Mouse (Mus musculus) CD4-positive, CD25-positive, alpha-beta regulatory T cell, adult 4 months (primary cell): Measurements from ENCODE around the gene Ccdc65. TPM values are rescaled to one million over a fixed set of nuclear protein-coding genes. Genes with fewer than 3 reads are reported as not detected.

ENCODE experiments used
- ATAC-seq: one replicate; pipeline ENCODE4 v1.8.0; 2017
- polyA plus RNA-seq, 2 experiments: library from polyadenylated mRNA; unstranded; fragments of 100-300 nt; shearing (Covaris generic); gene quantifications; one replicate each; pipeline ENCODE4 v1.2.1; 2017

Gene Ccdc65
- not detected for polyA plus RNA-seq

- ATAC-seq = peak; percentile 62
Observed at GRCm38 (mm10) chr15:98707766-98708372, at the start of gene Ccdc65. TSS of gene Ccdc65 (plus strand) at chr15:98708207.

DNA sequence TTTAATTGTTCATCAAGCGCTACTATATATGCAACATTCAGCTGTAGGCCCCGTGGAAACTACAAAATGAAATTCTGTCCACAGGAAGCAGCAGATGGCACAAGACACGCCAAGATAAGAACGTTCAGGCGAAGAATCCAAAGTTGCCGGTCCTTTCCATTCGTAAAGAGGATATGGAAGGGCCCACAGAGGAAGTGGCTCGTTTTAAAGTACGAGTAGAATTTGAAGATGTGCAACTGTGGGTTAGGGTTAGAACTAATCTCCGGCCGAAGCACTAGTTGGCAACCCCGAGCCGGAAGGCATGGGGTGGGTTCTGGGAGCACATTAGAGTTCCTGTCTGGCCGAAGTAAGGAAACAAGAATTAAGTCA lies 45.8 kb upstream of the Ccdc65 start:
- peak; percentile 63 for ATAC-seq

GRCm38 (mm10) chr15:98662567-98663545 lies 45.2 kb upstream of the Ccdc65 start, which contains the start of gene Ddx23:
TSS of gene Ddx23 (minus strand) at chr15:98662894.
- ATAC-seq = peak; percentile 95

DNA sequence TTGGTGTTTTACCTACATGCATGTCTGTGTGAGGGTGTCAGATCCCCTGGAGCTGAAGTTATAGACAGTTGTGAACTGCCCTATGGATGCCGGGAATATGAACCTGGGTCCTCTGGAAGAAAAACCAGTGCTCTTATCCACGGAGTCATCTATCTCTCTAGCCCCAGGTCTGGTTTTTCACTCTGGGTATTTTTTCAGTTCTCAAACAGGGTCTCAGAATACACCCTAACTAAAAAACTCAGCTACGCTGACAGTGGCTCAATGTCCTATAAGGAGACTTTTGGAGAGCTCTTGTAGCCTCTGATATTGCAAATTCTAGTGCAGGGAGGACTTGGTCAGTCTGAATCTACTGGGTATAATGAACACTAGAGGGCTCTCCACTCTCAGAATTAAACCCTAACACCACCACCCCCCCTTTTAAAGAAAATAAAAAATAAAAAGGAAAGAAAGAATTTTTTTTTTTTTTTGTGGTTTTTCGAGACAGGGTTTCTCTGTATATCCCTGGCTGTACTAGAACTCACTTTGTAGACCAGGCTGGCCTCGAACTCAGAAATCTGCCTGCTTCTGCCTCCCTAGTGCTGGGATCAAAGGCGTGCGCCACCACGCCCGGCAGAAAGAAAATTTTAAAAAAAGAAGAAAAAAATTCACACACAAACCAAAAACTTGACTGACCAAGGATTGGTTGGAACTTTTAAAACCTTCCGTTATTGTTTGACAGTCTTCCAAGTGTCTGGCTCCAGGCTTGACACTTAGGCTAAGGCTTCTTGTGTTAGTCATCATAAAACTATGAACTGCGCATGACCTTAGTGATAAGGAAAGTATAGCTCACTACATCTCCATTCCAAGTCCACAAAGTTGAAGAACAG lies 43.7 kb upstream of the Ccdc65 start:
- no peak for ATAC-seq

DNA sequence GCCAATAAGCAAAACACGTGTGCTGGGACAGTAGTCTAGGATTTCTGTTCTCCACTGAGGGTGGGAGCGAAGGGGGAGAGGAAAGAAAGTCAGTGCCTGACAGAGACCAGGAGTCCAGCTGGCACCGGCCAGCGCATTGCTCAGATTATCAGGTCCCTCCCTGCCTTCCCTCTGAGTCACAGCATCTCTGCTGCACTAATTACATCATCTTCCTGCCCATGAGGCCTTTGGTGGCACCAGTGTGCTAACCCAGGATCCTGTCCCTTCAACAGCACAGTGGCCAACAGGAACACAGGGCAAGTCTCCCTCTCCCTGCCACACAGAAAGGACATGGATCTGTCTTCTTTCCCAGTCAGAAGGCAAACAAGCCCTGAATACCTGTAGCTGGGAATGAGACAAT lies 35.4 kb upstream of the Ccdc65 start:
- ATAC-seq = no peak

DNA sequence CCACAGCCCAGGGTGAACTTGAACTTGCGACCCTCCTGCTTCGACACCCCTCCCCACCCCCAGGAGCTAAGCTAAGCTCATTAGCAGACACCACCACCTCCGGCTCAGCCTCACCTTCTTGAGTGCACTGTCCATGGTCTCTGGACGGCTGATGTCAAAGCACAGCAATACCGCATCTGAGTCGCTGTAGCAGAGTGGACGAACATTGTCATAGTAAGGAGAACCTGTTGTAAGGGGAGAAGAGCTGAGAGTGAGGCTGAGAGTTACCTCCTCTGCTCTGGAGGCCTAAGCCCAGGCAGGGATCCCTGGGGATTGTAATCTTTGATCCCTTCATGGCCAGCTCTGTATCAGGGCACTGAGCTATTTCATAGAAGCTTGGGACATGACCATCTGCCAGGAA lies 34.3 kb upstream of the Ccdc65 start:
- ATAC-seq = no peak

- ATAC-seq = no peak
Observed at GRCm38 (mm10) chr15:98674284-98674993, 33.6 kb upstream of the Ccdc65 start.

DNA sequence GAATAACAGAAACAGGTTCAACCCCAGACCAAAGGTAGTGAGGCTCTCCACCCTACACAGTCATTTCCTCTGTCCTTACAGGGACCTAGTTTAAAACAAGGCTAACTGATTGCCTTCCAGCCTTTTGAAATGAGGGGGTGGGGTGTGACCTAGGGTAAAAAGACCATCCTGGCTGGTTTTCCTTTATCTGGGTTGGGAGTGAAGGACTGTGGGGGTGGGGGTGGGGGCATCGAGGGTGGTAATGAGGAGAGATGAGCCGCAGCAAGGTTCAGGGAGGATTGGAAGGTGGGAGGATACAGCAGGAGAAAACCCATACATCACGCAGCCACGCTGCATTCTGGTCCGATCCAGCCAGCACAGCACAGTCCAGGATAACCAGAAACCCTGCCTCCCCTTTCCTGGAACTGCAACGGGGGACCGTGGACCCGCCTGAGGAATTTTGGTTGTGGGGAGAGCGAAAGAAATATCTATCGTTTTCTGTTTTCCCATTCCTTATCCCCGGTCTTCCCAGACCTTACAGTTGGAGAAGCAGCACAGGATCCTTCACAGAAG lies 32.9 kb upstream of the Ccdc65 start:
- ATAC-seq = no peak

DNA sequence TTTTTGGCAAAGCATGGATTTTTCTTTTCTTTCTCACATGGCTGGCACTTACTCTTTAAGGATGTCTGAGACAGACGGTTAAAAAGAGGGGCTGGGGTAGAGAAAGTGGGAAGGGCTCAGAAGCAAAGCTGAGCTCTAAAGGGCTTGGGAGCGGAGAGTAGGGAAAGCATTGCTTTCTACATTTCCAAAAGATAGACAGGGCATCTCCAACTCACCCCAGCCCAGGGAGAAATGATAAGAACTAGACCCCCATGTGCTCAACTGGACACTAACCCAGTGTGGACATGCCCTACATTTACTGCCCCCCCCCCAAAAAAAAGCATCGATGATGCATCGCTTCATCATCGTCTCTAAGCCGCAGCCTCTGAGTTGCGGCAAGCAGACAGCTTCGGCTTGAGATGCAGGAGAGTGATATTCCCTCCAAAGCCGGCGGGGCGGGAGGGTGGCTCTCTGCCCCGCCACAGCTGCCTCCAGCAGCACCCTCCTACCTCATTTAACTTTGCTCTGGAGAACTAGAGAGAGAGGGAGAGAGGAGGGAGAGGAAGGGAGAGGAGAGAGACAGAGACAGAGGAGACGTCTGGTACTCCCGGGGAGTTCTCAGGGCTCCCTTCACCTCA lies 32.3 kb upstream of the Ccdc65 start:
- ATAC-seq = no peak

GRCm38 (mm10) chr15:98676471-98676870 lies 31.5 kb upstream of the Ccdc65 start:
- ATAC-seq = peak; percentile 32

DNA sequence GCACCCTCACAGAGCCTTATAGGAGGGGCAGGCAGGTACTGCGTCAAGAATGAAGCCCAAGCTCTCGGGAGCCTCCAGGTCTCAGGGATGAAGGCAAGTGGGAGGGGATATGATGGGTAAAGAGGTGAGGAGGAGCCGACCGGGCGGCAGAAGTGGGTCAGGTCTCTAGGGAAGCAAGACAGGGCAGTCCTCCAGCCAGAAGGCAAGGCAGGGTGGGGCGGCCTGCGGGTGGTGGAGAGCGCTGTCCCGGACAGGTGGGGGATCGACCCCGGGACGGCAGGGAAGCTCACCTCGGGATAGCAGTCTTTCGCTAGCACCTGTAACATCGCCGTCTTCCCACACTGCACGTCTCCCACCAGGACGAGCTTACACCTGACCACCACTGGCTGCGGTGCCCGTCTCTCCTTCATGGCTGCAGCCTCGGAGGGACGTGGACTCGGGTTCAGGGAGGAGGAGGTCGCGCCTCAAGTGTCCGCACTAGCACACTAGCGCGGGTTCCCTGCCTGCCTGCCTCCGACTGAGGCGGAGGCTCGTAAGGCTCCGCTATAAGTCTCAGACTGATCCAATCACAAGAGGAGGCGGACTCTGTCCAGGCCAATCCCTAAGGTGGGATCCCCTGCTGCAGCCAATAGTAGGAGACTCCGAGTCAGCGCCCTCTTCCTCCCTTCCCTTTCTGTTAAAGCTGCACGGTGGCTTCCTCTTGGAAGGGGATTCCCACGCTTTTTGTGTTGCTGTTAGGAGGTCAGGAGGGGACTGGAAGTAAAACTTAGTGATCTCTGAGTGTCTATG lies 30.9 kb upstream of the Ccdc65 start, which contains the start of gene Rnd1:
TSS of gene Rnd1 (minus strand) at position 522 of the 789 bp plus-strand sequence.
- peak; percentile 99 for ATAC-seq

DNA sequence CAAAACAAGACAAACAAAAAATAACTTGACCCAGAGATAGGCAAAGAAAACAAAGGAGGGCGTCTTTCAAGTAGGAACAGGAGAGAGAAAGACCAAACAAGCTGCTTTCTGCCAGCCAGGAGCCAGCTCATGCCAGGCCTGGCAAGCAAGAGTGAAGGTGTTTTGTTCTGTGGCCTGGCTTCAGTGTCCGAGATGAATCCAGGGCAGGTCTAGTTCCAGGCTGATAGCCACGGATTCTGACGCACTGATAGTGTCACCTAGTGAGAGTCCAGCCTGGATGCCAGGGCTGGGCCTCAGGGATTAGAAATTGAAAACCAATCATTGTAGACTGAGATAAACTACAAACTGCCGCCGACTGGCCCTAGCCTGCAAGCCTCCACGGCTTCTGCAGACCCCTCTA lies 30.0 kb upstream of the Ccdc65 start:
- no peak for ATAC-seq

DNA sequence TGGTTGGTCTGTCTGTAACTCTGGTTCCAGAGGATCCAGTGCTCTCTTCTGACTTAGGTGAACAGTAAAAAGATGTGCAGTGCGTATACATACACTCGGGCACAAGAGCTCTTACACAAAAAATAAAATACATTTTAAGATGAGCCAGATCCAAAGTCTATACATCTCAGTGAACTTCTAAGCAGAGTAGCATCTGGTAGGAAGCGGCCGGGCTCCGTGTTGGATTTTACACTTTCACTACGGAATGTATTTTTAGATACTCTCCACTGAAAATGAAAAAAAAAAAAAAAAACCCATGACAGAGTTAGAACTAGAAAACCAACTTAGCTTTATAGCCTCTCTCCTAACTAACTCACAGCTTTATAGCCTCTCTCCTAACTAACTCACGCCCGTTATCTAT lies 27.3 kb upstream of the Ccdc65 start:
- no peak for ATAC-seq

DNA sequence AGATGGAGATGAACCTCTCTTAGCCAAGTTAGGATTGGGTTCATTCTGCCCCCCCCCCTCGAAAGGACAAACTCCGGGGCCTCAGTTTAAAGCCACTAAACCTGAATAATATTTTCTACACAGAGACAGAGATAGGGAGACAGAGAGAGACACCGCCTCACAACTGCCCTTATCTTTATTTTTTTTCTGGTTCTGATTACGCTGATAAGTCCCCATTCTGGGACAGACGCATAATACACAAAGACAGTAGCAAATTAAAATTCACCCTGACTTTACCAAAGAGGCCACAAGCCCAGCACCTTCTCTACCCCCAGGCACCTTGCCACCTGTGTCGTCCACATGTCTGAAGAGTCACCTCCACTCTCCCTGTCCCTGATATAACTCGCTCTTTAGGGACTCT lies 26.4 kb upstream of the Ccdc65 start:
- ATAC-seq = no peak

DNA sequence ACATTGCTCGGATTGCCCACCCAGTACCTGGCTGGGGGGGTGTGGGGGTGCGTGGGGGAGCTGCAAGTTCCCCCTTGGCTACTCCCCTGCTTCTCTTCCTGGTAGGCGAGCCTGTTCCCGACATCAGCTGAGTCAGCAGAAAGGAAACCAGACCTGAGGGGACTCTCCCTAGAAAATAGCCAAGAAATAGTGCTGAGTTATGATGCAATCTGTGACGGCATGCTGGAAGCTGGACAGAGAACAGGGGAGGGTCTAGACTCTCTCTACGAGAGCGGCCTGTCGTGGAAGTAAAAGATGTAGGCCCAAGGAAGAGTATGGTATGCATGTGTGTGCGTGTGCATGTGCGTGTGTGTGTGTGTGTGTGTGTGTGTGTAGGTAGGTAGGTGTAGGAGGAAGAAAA lies 24.8 kb upstream of the Ccdc65 start:
- ATAC-seq = no peak

- ATAC-seq = no peak
Observed at GRCm38 (mm10) chr15:98683746-98684145, 24.3 kb upstream of the Ccdc65 start.

DNA sequence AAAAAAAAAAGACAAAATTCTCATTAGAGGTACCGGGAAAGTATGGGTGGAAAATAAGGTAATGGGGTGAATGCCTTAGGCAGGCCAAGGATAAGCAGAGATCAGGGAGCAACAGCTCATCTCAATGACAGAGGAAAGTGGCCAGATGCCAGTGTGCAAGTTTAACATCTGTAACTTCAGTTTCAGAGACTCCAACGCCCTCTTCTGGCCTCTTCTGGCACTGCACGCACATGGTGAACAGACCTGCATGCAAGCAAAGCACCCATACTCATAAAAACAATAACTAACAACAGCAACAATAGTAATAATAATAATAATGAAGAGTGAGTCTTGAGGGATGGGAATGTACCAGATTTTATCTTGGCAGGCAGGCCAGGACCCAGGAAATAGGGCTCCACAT lies 22.1 kb upstream of the Ccdc65 start:
- no peak for ATAC-seq

DNA sequence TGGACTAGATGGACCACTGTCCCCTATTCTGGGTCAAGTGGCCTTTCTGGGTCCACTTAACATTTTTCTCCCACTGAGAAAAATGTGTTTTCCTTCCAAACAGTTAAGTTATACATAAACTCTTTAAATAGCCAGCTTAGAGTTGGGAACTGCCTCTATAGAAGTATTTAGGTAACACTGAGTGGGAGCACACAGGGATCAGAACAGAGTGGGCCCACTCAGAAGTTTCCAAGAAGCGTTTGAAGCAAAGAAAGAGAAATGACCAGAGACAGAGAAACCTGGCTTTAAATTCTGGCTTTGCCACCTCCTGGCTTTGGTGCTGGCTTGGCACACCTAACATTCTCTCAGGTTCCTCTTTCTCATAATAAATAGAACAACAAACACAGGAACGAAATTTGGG lies 18.3 kb upstream of the Ccdc65 start:
- ATAC-seq = no peak

DNA sequence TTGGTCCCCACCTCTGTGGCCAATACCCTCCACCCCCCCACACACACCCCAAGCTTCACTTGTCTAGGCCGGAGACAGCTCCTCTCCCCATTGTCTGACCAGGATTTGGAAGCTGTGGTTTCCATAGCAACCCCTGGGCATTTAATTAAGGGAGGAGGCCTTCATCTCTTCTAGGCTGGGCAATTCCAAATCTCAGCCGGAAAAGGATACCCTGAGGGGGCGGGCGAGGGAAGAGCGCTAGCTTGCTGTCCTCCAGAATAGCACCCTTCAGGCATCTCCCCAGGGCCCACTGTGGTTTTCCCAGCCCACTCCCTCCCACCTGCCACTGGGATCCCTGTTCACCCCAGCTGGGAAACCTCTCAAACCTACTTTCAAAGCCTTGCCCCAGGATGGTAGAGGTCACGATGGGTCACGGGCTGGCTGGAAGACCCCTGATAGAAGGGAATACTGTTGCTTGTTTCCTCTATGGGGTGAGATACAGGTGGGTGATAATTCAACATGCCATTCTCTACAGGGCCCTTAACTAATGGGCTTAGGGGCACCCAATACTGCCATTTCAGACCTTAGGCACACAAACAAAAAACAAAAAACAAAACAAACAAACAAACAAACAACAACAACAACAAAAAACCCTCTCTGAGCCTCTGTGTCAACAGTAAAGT lies 16.4 kb upstream of the Ccdc65 start:
- no peak for ATAC-seq

DNA sequence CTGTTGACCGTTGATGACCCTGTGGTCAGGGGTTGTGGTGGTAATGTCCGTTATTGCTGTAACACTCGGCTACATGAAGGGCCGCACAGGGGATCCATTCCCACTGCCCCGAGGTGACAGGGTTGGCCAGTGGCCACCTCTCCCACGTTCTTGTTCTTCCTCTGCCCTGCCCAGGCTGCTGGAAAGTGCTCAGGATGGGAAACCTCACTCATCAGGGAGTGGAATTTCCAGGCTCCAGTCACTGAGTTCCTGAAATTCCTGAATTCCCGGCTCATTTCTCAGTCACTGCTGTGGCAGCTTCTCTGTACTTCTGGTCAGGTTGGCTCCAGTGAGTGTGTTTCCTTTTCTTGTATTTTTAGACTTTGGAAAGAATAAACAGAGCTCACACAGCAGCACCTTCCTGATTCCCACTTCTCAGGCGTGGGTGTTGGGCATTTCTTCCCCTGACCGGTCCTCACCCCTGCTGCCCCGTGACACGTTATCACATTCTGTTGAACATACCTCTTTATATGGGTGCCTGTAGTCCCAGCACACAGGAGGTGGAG lies 15.8 kb upstream of the Ccdc65 start:
- no peak for ATAC-seq
